Mouse (Mus musculus) bone marrow macrophage, adult 2 months (primary cell): ENCODE measurements around the gene Nrxn2. TPM values are rescaled to one million over a fixed set of nuclear protein-coding genes. Genes with fewer than 3 reads are reported as not detected.

Experiments
- H3K27ac ChIP-seq: 2 replicates; pipeline ENCODE4 v1.5.1; 2012; ENCODE audit warnings: low read depth, low read length; ENCODE audit not compliant: insufficient read depth
- H3K4me1 ChIP-seq: 2 replicates; pipeline ENCODE4 v1.6.1; 2012; ENCODE audit warnings: low read length; ENCODE audit not compliant: control insufficient read depth, insufficient read depth
- H3K4me3 ChIP-seq: 2 replicates; pipeline ENCODE4 v1.5.1; 2012; ENCODE audit warnings: mild to moderate bottlenecking, low read length, moderate library complexity; ENCODE audit not compliant: insufficient read depth
- CTCF ChIP-seq: IDR thresholded peaks from 2 replicates; pipeline ENCODE4 v1.5.1; 2012; ENCODE audit warnings: low read depth, mild to moderate bottlenecking, low read length, moderate library complexity
- POLR2A ChIP-seq: IDR thresholded peaks from 2 replicates; pipeline ENCODE4 v1.6.1; 2012; ENCODE audit warnings: mild to moderate bottlenecking, low read depth, low read length, borderline replicate concordance
- polyA plus RNA-seq: library from polyadenylated mRNA; stranded (reverse); fragments of >200 nt; gene quantifications from 2 replicates; pipeline ENCODE4 v1.2.4, GENCODE M21; 2012; ENCODE audit not compliant: missing spikeins, insufficient read depth, insufficient read length

Gene Nrxn2
- polyA plus RNA-seq, 1 experiment: not detected

- no peaks in the 10 kb centered on the region for H3K4me1 ChIP-seq
- no peak overlapping the region for H3K27ac ChIP-seq
- no peak for TF ChIP-seq CTCF
- TF ChIP-seq POLR2A: no peak
- no peak overlapping the region for H3K4me3 ChIP-seq
These were observed 28.7 kb upstream of the Nrxn2 start for GRCm38 (mm10) chr19:6389803-6390202.

GRCm38 (mm10) chr19:6390251-6390650 lies 28.3 kb upstream of the Nrxn2 start:
- Histone ChIP-seq H3K4me3 (no peak overlapping the region), H3K4me1 (no peaks in the 10 kb centered on the region), H3K27ac (no peak overlapping the region)
- TF ChIP-seq CTCF (no peak), POLR2A (no peak)

DNA sequence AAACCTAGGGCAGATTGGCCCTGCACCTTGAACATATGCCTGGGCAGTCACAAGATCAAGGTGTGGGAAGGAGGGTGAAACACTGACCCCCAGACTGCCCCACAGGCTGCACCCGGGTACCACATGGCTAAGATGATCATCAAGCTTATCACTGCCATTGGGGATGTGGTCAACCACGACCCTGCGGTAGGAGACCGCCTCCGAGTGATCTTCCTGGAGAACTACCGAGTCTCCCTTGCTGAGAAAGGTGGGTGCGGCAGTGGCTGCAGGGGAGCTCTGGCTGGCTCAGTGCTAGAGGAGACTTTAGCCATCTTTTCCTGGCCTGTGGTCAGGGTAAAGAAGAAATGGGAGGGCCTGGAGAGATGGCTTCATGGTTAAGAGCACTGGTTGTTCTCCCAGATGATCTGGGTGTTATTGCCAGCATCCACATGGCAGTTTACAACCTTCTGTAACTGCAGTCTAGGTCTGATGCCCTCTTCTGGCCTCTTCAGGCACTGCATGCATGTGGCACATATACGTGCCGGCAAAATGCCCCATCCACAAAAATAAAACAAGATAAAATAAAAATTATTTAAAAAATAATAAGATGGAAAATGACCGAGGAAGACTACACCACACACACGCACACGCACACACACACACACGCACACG lies 25.7 kb upstream of the Nrxn2 start:
- Histone ChIP-seq H3K27ac (no peak overlapping the region), H3K4me3 (no peak overlapping the region), H3K4me1 (no peaks in the 10 kb centered on the region)
- TF ChIP-seq POLR2A (no peak), CTCF (no peak)

DNA sequence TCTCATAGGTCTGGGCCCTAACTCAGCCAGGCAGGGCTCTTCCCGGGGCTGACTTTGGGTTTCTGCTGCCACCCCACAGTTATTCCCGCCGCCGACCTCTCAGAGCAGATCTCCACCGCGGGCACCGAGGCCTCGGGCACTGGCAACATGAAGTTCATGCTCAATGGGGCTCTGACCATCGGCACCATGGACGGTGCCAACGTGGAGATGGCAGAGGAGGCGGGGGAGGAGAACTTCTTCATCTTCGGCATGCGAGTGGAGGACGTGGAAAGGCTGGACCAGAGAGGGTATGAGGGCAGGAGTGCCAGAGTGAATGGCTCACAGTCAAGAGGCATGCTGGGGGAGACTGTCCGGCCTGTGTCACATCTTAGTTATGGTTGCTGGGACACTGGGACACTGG lies 24.9 kb upstream of the Nrxn2 start:
- no peak overlapping the region for H3K27ac ChIP-seq
- TF ChIP-seq CTCF (no peak), POLR2A (no peak)
- no peak overlapping the region for H3K4me3 ChIP-seq
- no peaks in the 10 kb centered on the region for H3K4me1 ChIP-seq

DNA sequence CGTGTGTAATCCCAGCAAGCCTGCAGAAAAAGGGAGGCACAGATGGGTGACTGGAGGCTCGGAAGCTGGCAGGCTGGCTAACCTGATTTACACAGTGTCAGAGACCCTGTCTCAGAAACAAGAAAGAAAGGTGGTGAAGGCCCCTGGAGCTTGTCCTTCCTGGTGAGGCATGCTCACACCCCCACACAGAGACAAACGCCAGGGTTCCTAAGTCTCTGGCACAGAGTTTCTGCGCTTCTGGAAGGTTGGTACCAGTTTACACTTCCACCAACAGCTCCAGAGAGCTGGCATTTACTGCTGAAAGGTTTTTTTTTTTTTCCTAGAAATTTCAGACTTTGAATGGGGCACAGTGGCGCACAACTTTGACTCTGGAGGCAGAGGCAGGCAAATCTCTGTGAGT lies 22.3 kb upstream of the Nrxn2 start:
- Histone ChIP-seq H3K4me3 (no peak overlapping the region), H3K4me1 (0 out of 2 replicates have a peak, but pooled peaks cover 3% of the 10 kb centered on the region), H3K27ac (no peak overlapping the region)
- TF ChIP-seq CTCF (no peak), POLR2A (no peak)

GRCm38 (mm10) chr19:6397582-6398249 lies 20.8 kb upstream of the Nrxn2 start:
- no peak overlapping the region for H3K27ac ChIP-seq
- peaks cover 9% of the 10 kb centered on the region for H3K4me1 ChIP-seq
- TF ChIP-seq POLR2A: no peak
- no peak for TF ChIP-seq CTCF
- no peak overlapping the region for H3K4me3 ChIP-seq

DNA sequence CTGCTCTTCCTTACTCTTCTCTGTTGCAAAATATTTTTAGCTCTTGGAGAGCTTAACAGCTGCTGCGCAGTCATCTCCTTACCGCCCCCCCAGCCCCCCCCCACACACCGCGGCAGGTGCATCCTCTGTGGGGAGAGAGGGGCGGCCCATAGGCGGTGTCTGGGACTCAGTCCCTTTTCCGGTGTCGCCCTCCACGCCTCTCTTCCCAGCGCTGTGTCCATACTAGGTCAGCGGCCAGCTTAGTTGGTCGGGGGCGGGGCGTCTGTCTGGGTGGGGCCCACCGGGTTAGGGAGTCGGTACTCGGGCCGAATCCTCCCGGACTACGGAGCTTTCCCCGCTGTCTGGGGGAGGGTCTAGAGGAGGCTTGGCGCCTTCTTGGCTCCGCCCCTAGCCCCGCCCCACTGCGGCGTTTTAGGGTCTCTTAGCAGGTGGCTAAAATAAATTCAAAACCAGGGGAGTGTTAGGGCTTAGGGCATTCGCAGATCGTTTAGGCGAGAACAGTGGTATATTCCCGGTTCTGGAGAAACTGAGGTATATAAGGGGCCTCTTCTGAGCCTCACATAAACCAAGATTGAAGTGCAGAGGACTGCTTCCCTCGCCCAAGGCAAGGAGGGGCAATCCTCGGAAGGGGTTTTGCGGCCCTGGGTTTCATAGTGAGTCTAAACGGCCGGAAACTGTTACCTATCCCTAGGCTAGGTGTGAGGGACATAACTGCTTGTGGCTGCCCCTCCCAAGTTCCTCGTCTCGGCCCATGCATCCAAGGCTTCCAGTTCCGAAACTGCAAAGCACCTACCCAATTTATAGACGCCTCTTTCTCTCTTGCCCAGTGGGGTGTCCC lies 19.9 kb upstream of the Nrxn2 start:
- TF ChIP-seq CTCF (no peak), POLR2A (no peak)
- Histone ChIP-seq H3K4me1 (peaks cover 9% of the 10 kb centered on the region), H3K27ac (no peak overlapping the region), H3K4me3 (peak overlapping the region; percentile 48)

GRCm38 (mm10) chr19:6399285-6400095 lies 19.0 kb upstream of the Nrxn2 start, which contains the start of gene Rasgrp2:
TSS of gene Rasgrp2 (plus strand) at chr19:6399340.
- no peak for TF ChIP-seq CTCF
- TF ChIP-seq POLR2A: no peak
- H3K4me1 ChIP-seq: peaks cover 9% of the 10 kb centered on the region
- peak within 1 kb of the TSS; percentile 48 for H3K4me3 ChIP-seq
- no peak within 1 kb of the TSS for H3K27ac ChIP-seq

- Histone ChIP-seq H3K4me1 (peaks cover 9% of the 10 kb centered on the region), H3K4me3 (no peak overlapping the region), H3K27ac (no peak overlapping the region)
- no peak for TF ChIP-seq POLR2A
- TF ChIP-seq CTCF: no peak
These were observed 18.1 kb upstream of the Nrxn2 start for GRCm38 (mm10) chr19:6400096-6401086.
